Mouse (Mus musculus) splenic B cell, adult 2 months (primary cell): ENCODE results near the gene Dsn1.

Source experiments
- DNase-seq: peaks from one replicate; pipeline ENCODE4 v3.0.0-alpha.2; 2011; ENCODE audit warnings: low read depth, low spot score
- H3K27me3 ChIP-seq: 2 replicates; pipeline ENCODE4 v1.6.1; 2012; ENCODE audit warnings: mild to moderate bottlenecking, low read length, moderate library complexity, mixed read lengths; ENCODE audit not compliant: control insufficient read depth, poor library complexity, insufficient read depth, severe bottlenecking
- H3K36me3 ChIP-seq: 2 replicates; pipeline ENCODE4 v1.6.1; 2012; ENCODE audit warnings: mild to moderate bottlenecking, low read length, moderate library complexity, mixed read lengths; ENCODE audit not compliant: control insufficient read depth, poor library complexity, insufficient read depth, severe bottlenecking

Dsn1 gene

GRCm38 (mm10) chr2:157007234-157007596, 261 bp upstream of the Dsn1 start:
- no peak for DNase-seq
- Histone ChIP-seq H3K36me3 (no peaks in the 10 kb centered on the region), H3K27me3 (no peaks in the 10 kb centered on the region)

GRCm38 (mm10) chr2:157002321-157002720, 4.6 kb downstream of the Dsn1 start:
- no peak for DNase-seq
- Histone ChIP-seq H3K27me3 (no peaks in the 10 kb centered on the region), H3K36me3 (no peaks in the 10 kb centered on the region)

GRCm38 (mm10) chr2:156998263-156998662, 8.7 kb downstream of the Dsn1 start:
- Histone ChIP-seq H3K27me3 (no peaks in the 10 kb centered on the region), H3K36me3 (peaks cover 4% of the 10 kb centered on the region; the same call in 1 of the 2 replicates)
- DNase-seq, result no peak

GRCm38 (mm10) chr2:156996576-156996975, 10.4 kb downstream of the Dsn1 start:
- Histone ChIP-seq H3K27me3 (no peaks in the 10 kb centered on the region), H3K36me3 (peaks cover 4% of the 10 kb centered on the region; the same call in 1 of the 2 replicates)
- DNase-seq, result peak; percentile 56

GRCm38 (mm10) chr2:156991470-156992319, 15.3 kb downstream of the Dsn1 start, which contains the start of gene Ndrg3:
Gene Ndrg3 (minus strand): TSS chr2:156992056.
- no peaks in the 10 kb centered on the region for H3K27me3 ChIP-seq
- DNase-seq, result peak; percentile 99
- H3K36me3 ChIP-seq, result peaks cover 4% of the 10 kb centered on the region; the same call in 1 of the 2 replicates

GRCm38 (mm10) chr2:156990727-156991431, 16.1 kb downstream of the Dsn1 start:
- H3K27me3 ChIP-seq, result no peaks in the 10 kb centered on the region
- H3K36me3 ChIP-seq, result peaks cover 2% of the 10 kb centered on the region; the same call in 1 of the 2 replicates
- DNase-seq, result peak; percentile 8

- Histone ChIP-seq H3K27me3 (no peaks in the 10 kb centered on the region), H3K36me3 (no peaks in the 10 kb centered on the region)
Measured at GRCm38 (mm10) chr2:156987316-156987715, 19.6 kb downstream of the Dsn1 start.

GRCm38 (mm10) chr2:156982864-156983263, 24.1 kb downstream of the Dsn1 start:
- no peaks in the 10 kb centered on the region for H3K27me3 ChIP-seq
- no peaks in the 10 kb centered on the region for H3K36me3 ChIP-seq
- DNase-seq, result no peak

More at GRCm38 (mm10) chr2:156987316-156987715, 19.6 kb downstream of the Dsn1 start:
- no peak for DNase-seq

- no peaks in the 10 kb centered on the region for H3K27me3 ChIP-seq
- no peaks in the 10 kb centered on the region for H3K36me3 ChIP-seq
- DNase-seq, result no peak
Measured at GRCm38 (mm10) chr2:156981291-156981690, 25.7 kb downstream of the Dsn1 start.

GRCm38 (mm10) chr2:156980059-156980458, 26.9 kb downstream of the Dsn1 start:
- H3K36me3 ChIP-seq, result no peaks in the 10 kb centered on the region
- no peak for DNase-seq
- H3K27me3 ChIP-seq, result no peaks in the 10 kb centered on the region

GRCm38 (mm10) chr2:156976711-156977110, 30.2 kb downstream of the Dsn1 start:
- H3K27me3 ChIP-seq, result no peaks in the 10 kb centered on the region
- no peaks in the 10 kb centered on the region for H3K36me3 ChIP-seq
- DNase-seq, result no peak

- no peak for DNase-seq
Measured at GRCm38 (mm10) chr2:156974967-156975366, 32.0 kb downstream of the Dsn1 start.

GRCm38 (mm10) chr2:156973316-156974100, 33.4 kb downstream of the Dsn1 start:
- Histone ChIP-seq H3K27me3 (no peaks in the 10 kb centered on the region), H3K36me3 (no peaks in the 10 kb centered on the region)
- no peak for DNase-seq

More at GRCm38 (mm10) chr2:156974967-156975366, 32.0 kb downstream of the Dsn1 start:
- Histone ChIP-seq H3K36me3 (no peaks in the 10 kb centered on the region), H3K27me3 (no peaks in the 10 kb centered on the region)

- Histone ChIP-seq H3K36me3 (no peaks in the 10 kb centered on the region), H3K27me3 (no peaks in the 10 kb centered on the region)
- DNase-seq, result no peak
Measured at GRCm38 (mm10) chr2:156970253-156970652, 36.7 kb downstream of the Dsn1 start.
